Mouse (Mus musculus): ENCODE measurements around the gene Wnk4.
A peak's percentile ranks its signal among the peaks of the same experiment; 100 is the strongest.

Gene Wnk4

DNA sequence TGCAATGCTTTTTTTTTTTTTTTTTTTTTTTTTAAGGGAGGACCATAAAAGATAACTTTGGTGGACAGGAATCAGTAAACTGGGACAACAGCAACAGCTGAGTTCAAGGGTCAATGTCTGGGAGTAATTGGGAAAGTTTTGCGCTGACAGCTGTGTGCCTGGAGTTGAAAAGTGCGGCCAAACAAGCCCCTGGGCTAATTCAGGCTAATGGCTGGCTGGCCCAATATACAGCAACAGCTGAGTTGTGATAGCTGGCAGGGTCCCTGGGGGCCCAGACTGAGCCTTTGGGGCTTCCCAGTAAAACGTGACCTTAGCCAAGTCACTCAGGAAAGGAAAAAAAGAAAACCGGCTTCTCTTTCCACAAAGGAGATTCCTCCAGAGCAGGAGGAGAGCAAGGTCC lies 15.3 kb upstream of the Wnk4 start:
- DNase-seq (ENCODE audit: low spot score in 2 of 2) = no peak

- no peak for DNase-seq (ENCODE audit: low spot score in 2 of 2)
Observed at GRCm38 (mm10) chr11:101245855-101246701, 14.3 kb upstream of the Wnk4 start, which contains the start of gene Ramp2. Gene Ramp2, plus strand, starts transcription at chr11:101246028.

GRCm38 (mm10) chr11:101246702-101247012 lies 13.7 kb upstream of the Wnk4 start:
- no peak for DNase-seq (ENCODE audit: low spot score in 2 of 2)

DNA sequence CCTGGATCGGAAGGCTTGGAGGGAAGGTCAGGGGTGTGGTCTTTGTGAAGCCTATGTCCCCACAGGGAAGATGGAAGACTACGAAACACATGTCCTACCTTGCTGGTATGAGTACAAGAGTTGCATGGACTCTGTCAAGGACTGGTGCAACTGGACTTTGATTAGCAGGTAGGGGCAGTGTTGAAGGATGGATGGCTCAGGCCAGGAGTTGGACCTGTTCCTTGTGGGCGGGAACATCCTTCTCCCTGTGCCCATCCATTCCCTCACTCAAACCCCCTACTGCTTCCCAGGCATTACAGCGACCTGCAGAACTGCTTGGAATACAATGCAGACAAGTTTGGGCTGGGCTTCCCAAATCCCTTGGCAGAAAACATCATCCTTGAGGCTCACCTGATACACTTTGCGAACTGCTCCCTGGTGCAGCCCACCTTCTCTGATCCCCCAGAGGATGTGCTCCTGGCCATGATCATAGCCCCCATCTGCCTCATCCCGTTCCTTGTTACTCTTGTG lies 12.8 kb upstream of the Wnk4 start:
- DNase-seq (ENCODE audit: low spot score in 2 of 2) = no peak

- no peak for DNase-seq (ENCODE audit: low spot score in 2 of 2)
Observed at GRCm38 (mm10) chr11:101248258-101248994, 11.9 kb upstream of the Wnk4 start.

DNA sequence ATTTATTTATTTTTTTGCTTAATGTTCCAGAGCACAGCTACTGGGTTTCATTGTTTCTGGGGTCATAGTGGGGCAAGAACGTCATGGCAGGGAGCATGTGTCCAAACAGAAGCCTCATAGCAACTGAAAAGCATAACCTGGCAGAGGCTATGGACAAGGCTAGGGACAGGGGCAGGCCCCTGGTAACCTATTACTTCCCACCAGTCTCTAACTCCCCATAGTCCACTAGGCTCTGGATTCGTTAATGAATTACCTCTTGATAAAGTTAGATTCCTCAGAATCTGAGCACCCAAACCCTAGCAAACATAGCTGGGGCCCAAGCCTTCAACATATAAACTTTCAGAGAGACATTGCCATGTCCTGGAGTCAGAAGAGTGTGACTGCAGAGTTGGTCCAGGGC lies 9.3 kb upstream of the Wnk4 start:
- no peak for DNase-seq (ENCODE audit: low spot score in 2 of 2)

DNA sequence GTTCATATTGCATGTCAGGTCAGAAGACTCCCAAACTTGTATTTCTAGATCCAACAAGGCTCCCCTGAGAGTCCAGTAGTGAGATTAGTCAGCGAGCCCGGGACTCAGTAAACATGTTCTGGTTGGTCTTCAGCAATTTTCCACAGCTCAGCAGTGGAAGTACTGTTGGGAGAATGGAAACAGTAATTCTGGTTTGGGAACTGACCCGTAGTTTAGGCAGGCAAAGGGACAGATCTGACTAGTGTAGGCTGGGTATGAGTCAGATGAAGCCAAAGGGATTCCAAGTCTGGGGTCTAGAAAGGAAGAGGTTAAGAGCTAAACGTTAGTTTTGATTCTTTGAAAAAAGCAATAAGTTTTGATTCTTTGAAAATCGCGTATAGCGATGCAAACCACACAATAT lies 7.4 kb upstream of the Wnk4 start:
- no peak for DNase-seq (ENCODE audit: low spot score in 2 of 2)

GRCm38 (mm10) chr11:101253613-101254389 lies 6.6 kb upstream of the Wnk4 start, which contains the start of gene Vps25:
Gene Vps25, plus strand, starts transcription at chr11:101253707.
- peak; percentile 69 to 79 for DNase-seq (ENCODE audit: low spot score in 2 of 2)

- DNase-seq (ENCODE audit: low spot score in 2 of 2) = no peak
Observed at GRCm38 (mm10) chr11:101255826-101256775, 4.3 kb upstream of the Wnk4 start.

GRCm38 (mm10) chr11:101259261-101259712 lies 1.1 kb upstream of the Wnk4 start:
- peak in 1 of 2 experiments; percentile 74 for DNase-seq (ENCODE audit: low spot score in 2 of 2)

- DNase-seq (ENCODE audit: low spot score in 2 of 2) = no peak
Observed at GRCm38 (mm10) chr11:101260826-101261380, 536 bp downstream of the Wnk4 start.

GRCm38 (mm10) chr11:101262272-101262967 lies 2.1 kb downstream of the Wnk4 start:
- no peak for DNase-seq (ENCODE audit: low spot score in 2 of 2)

DNA sequence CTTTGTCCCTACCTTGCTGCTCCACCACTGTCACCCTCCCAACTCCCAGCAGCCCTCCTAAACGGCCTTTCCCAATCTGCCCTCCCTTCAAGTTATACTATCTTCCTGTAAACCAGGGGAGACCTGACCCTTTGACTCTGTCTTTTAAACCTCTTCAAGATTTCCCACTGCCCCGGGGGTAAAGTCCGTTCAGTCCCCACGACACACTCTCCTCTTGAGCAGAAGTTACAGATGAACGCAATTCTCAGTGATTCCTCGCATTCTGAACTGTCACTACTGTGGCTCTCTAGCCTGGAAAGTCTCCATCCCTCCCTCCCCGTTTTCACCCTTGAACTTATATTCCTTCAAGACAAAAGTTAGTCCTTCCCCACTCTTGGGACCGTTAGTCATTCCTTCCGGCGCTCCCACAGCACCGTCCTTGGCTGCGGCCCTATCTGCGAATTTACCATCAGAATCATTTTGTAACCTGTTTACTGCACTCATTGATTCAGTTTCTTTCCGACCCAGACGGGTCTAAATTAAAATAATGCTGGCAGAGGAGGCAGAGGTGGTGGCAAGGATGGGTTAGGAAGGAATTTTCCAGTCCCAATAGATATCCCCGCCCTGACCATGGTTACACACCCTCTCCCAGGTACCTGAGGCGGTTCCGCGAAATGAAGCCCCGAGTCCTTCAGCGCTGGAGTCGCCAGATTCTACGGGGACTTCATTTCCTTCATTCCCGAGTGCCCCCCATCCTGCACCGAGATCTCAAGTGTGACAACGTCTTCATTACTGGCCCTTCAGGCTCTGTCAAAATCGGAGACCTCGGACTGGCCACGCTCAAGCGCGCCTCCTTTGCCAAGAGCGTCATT lies 3.0 kb downstream of the Wnk4 start:
- DNase-seq (ENCODE audit: low spot score in 2 of 2) = no peak

GRCm38 (mm10) chr11:101263989-101264280 lies 3.6 kb downstream of the Wnk4 start:
- DNase-seq (ENCODE audit: low spot score in 2 of 2) = no peak

DNA sequence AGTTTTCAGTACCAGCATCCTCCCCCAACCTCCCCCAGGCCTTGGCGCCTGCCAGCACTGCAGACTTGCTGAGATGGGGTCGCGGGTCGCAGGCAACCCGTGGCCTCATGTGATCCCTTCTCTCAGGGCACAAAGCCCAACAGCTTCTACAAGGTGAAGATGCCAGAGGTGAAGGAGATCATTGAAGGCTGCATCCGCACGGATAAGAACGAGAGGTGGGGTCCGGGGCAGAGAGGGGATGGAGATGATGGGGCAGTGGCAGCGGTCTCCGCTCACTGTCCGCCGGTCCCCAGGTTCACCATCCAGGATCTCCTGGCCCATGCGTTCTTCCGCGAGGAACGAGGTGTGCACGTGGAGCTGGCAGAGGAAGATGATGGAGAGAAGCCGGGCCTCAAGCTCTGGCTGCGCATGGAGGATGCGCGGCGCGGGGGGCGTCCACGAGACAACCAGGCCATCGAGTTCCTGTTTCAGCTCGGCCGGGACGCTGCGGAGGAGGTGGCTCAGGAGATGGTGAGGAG lies 4.6 kb downstream of the Wnk4 start:
- no peak for DNase-seq (ENCODE audit: low spot score in 2 of 2)

GRCm38 (mm10) chr11:101265906-101266305 lies 5.5 kb downstream of the Wnk4 start:
- DNase-seq (ENCODE audit: low spot score in 2 of 2) = no peak

- no peak for DNase-seq (ENCODE audit: low spot score in 2 of 2)
Observed at GRCm38 (mm10) chr11:101269577-101270116, 9.3 kb downstream of the Wnk4 start.

- no peak for DNase-seq (ENCODE audit: low spot score in 2 of 2)
Observed at GRCm38 (mm10) chr11:101272446-101272845, 12.1 kb downstream of the Wnk4 start.

DNA sequence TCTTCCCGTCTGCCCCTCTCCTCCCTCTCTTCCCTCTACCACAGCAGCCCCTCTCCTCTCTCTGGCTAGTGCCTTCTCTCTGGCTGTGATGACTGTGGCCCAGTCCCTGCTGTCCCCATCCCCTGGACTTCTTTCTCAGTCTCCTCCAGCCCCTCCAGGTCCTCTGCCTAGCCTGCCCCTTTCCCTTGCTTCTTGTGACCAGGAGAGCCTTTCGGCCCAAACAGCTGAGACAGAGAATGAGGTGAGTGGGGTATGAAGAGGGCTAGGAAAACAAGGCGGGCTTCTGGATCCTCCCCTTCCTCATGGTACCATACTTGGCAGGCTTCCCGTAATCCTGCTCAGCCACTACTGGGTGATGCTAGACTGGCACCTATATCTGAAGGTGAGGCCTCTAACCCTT lies 14.9 kb downstream of the Wnk4 start:
- no peak for DNase-seq (ENCODE audit: low spot score in 2 of 2)

Data from frontal cortex, postnatal 10 days (tissue).